Mouse (Mus musculus): ENCODE measurements around the gene Nos1ap.

Gene Nos1ap

GRCm38 (mm10) chr1:170415395-170415794 is 174.3 kb downstream of the Nos1ap start:
- no peak for DNase-seq (ENCODE audit: low read depth)

DNA sequence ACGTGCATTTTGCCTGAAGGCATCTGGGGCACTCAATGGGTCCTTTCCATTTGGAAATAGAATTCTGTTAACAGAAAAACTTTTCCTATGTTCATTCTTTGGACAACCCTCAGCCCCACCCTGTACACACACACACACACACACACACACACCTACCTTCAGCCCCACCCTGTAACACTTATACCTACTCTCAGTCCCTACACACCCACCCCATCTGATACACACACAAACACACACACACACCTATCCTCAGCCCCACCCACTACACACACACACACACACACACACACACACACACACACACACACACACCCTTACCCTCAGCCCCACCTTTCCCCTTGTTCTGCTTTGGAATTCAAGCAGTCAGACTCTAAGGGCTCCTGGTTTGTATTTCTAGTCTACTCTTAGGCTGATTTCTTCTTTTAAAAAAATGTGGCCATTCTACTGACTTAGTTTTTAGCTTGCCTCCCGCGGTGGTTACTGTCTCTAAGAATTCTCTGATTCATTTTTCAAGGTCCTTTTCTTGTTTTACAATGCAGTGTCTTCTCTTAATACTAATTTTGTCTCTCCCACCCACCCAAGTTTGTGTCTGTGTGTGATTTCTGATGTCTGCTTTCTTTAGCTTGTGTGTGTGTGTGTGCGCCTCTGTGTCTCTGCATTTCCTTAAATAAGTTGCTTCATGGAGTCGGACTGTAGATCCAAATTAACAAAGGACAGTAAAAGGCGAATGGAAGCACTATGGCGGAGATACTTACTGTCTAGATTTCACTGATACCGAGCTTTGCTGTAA is 179.1 kb downstream of the Nos1ap start:
- DNase-seq (ENCODE audit: low read depth) = no peak

DNA sequence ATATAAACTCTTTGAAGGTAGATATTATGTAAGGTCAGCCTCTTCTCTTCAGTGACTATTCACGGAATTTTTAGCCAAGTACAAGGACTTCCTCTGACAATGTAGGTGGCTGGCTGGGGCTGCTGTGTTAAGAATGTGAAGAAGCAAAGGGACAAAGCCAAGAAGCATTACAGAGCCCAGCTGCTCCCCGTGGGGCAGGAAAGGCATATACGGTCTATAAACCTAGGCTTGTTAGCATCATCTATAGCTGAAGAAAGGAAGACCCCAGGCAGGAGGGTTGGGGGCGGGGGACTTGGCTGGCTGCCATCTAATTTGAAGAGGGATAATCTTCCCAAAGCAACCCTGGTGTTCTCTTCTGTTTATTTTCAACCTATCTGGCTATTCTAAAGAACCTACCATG is 180.6 kb downstream of the Nos1ap start:
- DNase-seq (ENCODE audit: low read depth) = no peak

GRCm38 (mm10) chr1:170406921-170407320 is 182.7 kb downstream of the Nos1ap start:
- DNase-seq (ENCODE audit: low read depth) = no peak

GRCm38 (mm10) chr1:170405152-170405551 is 184.5 kb downstream of the Nos1ap start:
- DNase-seq (ENCODE audit: low read depth) = no peak

DNA sequence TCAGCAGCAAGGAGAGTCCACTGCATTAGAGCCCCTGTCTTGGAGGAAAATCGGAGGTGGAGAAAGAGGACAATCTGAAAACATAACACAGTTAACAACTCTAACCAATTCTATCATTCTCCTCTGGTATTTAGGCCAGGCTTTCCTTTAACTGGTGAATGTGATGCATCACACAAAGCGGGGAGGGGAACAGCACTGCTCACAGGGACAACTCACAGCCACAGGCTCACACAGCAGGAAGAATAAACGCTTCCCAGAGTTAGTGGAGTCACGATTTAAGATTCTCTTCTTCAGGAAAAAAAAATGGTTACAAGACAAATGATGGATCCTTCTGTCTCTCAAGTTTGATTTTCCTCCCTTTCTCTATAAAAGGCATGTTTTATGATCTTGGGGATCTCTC is 187.0 kb downstream of the Nos1ap start:
- no peak for DNase-seq (ENCODE audit: low read depth)

GRCm38 (mm10) chr1:170398866-170399265 is 190.8 kb downstream of the Nos1ap start:
- DNase-seq (ENCODE audit: low read depth) = no peak

DNA sequence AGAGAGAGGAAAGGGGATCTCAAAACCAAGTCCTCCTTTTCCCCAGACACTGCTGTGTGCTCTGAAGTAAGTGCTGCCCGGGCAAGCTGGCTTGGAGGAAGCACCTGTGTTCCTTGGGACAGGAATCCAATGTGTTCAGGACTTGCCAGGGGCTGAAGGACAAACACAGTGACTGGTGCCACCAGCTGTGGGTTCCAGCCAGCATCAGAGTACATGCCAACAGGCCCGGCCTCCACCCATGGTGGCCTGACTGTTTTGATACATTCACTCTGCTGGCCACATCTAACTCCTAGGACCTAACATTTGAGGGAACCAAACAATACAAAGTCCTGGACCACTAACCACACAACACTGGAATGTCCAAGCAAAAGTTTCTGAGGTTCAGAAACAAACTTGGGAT is 194.6 kb downstream of the Nos1ap start:
- DNase-seq (ENCODE audit: low read depth) = no peak

DNA sequence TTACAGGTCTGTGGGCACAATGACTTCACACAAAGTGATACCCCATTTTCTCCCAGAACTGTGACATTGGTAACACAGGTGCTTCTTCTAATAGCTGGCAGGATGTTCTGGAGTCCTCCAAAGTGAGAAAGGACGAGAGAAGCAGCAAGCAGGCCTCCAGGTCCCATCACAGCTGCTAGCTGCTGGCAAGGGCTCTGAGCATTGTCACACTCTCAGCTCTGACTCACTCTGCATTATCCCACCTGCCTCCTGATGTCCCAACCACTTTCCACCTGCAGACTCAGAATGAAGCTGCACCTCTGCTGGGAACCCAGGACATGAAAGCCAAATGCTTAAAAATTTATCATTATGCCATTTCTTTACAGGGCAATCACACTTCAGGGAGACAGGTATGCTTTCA is 195.0 kb downstream of the Nos1ap start:
- DNase-seq (ENCODE audit: low read depth) = no peak

DNA sequence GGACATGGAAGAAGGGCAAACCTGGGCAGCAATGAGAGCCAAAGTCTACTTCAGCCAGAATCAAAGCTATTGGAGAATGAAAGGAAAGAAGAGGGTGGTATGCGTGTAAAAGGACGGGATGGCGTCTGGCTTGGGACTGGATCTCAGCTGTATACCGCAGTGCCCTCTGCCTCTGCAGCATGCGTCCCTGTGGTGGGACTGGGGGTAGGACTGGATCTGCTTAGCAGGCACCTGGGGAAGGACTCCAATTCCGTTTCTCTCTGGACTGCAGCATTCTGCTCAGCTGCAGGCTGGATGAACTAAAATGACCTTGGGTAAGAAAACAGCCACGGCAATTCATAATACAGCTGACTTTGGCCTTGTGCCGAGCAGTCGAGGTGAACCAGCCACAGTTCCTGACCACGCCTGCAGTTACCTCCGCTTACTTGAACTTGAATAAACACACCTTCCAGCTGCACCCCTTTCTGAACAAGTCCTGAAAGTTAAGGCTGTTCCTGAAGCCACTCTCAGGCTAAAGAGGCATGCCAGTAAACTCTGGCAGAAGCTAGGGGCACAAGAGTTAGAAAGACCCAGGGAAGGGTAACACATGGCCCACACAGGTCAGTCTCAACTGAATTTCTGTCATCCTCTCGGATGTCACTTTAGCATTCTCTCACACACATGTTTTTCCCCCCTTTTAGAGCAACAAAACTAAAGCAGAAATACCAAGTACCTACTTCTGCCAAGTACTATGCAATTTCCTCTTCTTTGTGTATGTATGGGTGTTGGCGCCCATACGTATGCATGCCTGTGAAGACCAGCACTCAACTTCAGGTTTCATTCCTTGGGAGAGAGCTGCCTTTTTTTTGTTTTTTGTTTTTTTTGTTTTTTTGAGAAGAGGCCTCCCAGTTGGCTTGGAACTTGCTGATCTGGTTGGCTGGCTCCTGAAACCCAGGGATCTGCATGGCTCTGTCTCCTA is 196.6 kb downstream of the Nos1ap start:
- DNase-seq (ENCODE audit: low read depth) = no peak

- DNase-seq (ENCODE audit: low read depth) = no peak
Observed at GRCm38 (mm10) chr1:170387180-170387912, 202.3 kb downstream of the Nos1ap start.

DNA sequence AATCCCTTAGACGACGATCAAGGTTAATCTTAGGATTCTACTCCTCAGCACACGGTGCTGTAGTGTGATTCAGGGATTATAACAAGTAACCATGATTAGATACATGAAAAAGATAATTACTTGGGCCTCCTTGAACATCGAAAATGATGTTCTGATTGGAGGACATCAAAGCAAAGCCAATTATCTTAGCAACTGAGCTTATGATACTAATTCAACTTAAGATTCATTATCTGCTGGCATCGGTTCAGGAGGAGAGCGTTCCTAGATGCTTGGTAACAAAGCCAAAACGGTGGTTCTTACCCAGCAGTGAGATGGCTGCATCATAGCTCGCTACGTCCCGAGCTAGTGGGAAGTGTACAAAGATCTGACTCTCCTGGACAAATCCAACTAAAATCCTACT is 204.2 kb downstream of the Nos1ap start:
- no peak for DNase-seq (ENCODE audit: low read depth)

- DNase-seq (ENCODE audit: low read depth) = no peak
Observed at GRCm38 (mm10) chr1:170383530-170383929, 206.1 kb downstream of the Nos1ap start.

- DNase-seq (ENCODE audit: low read depth) = no peak
Observed at GRCm38 (mm10) chr1:170381457-170381856, 208.2 kb downstream of the Nos1ap start.

- DNase-seq (ENCODE audit: low read depth) = no peak
Observed at GRCm38 (mm10) chr1:170380505-170380904, 209.2 kb downstream of the Nos1ap start.

DNA sequence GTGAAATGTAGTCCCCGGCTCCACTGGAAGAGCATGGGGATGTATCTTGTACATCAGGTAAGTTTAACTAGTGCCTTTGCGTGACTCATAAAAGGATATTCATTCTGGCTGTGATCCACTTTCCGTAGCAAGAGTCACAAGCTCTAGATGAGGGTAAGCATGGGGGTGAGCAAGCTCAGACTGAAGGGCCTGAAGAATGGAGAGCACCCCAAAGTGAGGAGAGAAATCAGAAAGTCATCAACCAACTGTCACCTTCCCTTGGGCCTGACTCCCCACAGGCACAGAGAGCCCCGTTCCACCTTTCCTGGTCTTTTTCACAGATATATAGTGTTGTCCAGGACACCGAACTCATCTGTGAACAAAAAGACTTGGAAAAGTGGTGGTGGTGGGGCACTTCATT is 213.9 kb downstream of the Nos1ap start:
- DNase-seq (ENCODE audit: low read depth) = no peak

DNA sequence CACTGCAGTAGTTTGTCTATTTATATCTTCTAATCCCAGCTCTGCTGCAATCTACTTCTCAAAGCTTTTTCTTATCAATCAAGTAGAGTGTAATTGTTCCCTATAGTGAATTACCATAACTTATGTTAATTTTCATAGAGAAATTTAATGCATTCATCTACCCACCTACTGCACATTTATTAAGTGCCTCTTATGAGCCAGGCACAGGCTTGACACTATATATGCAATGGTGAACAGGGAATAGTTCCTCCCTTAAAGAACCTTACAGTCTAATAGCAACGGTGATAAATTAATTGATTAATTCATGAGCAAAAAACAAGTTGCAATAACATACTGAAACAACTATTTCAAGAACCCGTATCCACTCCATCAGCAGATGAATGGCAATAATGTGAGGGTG is 215.9 kb downstream of the Nos1ap start:
- no peak for DNase-seq (ENCODE audit: low read depth)

DNA sequence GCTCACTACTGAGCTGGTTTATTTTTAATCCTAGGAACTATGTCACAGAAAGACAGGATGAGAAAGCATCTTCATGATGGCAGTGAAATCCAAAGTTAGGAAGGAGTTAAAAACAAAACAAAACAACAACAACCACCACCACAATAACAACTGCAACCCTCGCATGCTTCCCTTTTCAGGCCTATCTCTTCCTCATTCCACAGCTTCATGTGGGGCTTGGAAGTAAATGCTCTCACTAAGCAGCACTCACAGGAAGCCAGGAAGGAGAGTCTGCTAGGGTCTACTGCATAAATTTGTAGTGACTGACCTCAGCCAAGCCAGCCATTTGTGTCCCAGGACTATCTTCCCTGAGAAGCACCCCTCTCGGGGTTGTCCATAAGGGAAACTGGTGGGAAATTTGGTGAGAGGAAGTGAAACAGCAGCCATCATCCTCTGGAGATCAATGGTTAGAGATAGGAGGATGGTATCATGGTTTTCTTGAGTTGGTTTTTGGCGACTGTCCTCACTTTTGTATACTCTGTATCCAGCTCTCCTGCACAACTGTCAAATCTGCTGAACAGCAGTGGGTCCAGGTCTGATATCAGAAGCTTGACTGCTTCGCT is 218.4 kb downstream of the Nos1ap start:
- DNase-seq (ENCODE audit: low read depth) = no peak

- DNase-seq (ENCODE audit: low read depth) = no peak
Observed at GRCm38 (mm10) chr1:170368864-170369263, 220.8 kb downstream of the Nos1ap start.

- no peak for DNase-seq (ENCODE audit: low read depth)
Observed at GRCm38 (mm10) chr1:170366981-170367700, 222.5 kb downstream of the Nos1ap start.

DNA sequence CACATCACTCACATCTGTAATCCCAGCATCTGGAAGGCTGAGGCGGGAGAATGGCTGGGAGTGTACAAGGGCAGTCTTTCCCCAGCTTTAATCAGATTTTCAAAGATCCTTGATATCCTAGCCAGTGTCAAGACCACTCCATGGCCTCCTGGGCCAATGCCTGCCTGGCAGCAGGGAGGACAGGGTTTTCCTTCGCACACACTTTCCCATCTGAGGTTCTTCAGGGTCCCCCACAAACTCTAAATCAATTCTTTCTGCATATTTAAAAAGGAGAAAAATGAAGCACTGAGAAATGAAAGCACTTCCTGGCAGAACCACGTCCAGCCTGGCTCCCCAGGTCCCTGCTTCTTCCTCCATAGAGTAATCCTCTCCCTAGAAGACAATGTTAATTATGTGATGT is 225.9 kb downstream of the Nos1ap start:
- no peak for DNase-seq (ENCODE audit: low read depth)
